22 mouse cellular contexts compared by ENCODE assay signal in genomic region chr10:75145221-75145620, GRCm38 (mm10).
DNase-seq lines count a peak whose midpoint lies in the region; ATAC-seq and TF ChIP-seq lines count a peak whose summit lies in the region.
"Had no signal": no experiment of that assay in that cellular context is flagged by ENCODE, and none has a peak within 500 bp of the region (broad histone marks: within the 10 kb centered on the region; RNA-seq: fewer than 3 reads in every experiment).

No protein-coding gene starts in this region.

- no peak for TF ChIP-seq CTCF in gastrocnemius, adult 2 months (IDR thresholded peaks at IDR 0.05)
- TF ChIP-seq CTCF in layer of hippocampus, adult 2 months (conservative IDR thresholded peaks at IDR 0.05), result no peak

- intact Hi-C loops in heart, postnatal 36 days (cut with DNase I), result loop anchor here (5.0 kb wide), 1 partner anchor 43 kb away; no protein-coding TSS in a partner anchor
- intact Hi-C loops in gastrocnemius, adult 2 months (cut with DNase I), result loop anchor here (5.0 kb wide), 1 partner anchor 38 kb away; no protein-coding TSS in a partner anchor

- no peak overlapping the region for H3K27ac ChIP-seq in gastrocnemius, adult 2 months
- no peak overlapping the region for H3K27ac ChIP-seq in layer of hippocampus, adult 2 months
- H3K27ac ChIP-seq: embryonic facial prominence, embryonic 15.5 days; forebrain, embryonic 10.5 days; heart, adult 2 months; heart, embryonic 15.5 days had no signal

- DNase-seq in heart, adult 11 months, result peak; percentile 94
- DNase-seq in heart, postnatal 36 days, result no peak
- peak; percentile 22 to 26 for DNase-seq in spleen, postnatal 36 days (ENCODE audit: low spot score in 2 of 2)
- DNase-seq in spleen, postnatal 14 days (ENCODE audit: low spot score in 2 of 2), result no peak
- no peak for DNase-seq in gastrocnemius, adult 2 months
- DNase-seq in layer of hippocampus, adult 2 months (ENCODE audit: low spot score in 2 of 2), result no peak
- DNase-seq: adrenal gland, adult 8-10 months; adrenal gland, postnatal 36 days; cerebellum, adult 2 months; cerebellum, postnatal 10 days; embryo, embryonic 11 days; gastrocnemius, postnatal 36 days; heart, adult 2 months; heart, postnatal 14 days had no signal

- no peak overlapping the region for H3K4me3 ChIP-seq in gastrocnemius, adult 2 months
- H3K4me3 ChIP-seq in layer of hippocampus, adult 2 months, result no peak overlapping the region
- H3K4me3 ChIP-seq: embryonic facial prominence, embryonic 15.5 days; erythroblast, embryonic 14.5 days; forebrain, embryonic 10.5 days; heart, adult 2 months; heart, embryonic 15.5 days had no signal

- ATAC-seq in common myeloid progenitor, adult 5-6 weeks (replicated peaks; ENCODE audit: low read depth, poor library complexity, severe bottlenecking), result peak; percentile 23; the same call in 1 of the 2 replicates
- ATAC-seq: forebrain, embryonic 14.5 days; hindbrain, embryonic 16.5 days; Patski had no signal

Comparison
In these comparisons a context has a peak if more than half of its experiments do, and no peak if none do; other contexts are left out.
1. DNase-seq: peak in heart, adult 11 months (single experiment) and spleen, postnatal 36 days (2 of 2); none in heart, postnatal 36 days (0 of 2), spleen, postnatal 14 days (0 of 2), gastrocnemius, adult 2 months (single experiment) and layer of hippocampus, adult 2 months (0 of 2).